8 mouse cellular contexts compared by ENCODE assay signal in the genomic region with DNA sequence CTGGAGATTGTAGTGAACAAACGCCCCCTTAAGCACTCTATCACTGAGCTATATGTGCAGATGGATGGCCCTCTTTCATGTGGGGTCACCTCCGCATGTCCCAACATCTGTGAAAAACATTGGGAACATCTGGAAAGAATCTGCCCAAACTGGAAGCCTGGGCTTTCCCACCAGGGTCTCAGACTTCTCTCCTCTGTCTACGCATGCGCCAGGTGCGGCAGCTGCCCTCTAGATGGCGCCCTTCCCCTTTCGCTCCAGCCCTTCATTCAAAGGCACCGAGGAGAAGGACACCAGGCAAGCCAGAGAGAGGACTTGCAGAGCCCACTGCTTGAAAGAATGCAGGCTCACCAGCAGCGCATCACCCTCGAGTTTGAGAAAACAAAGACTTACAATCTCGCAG. TPM values are rescaled to one million over a fixed set of nuclear protein-coding genes. Genes with fewer than 3 reads are reported as not detected.
DNase-seq lines count a peak whose midpoint lies in the region; ATAC-seq and TF ChIP-seq lines count a peak whose summit lies in the region.

No protein-coding gene starts in this region.

- H3K36me3 ChIP-seq in forebrain, embryonic 13.5 days (ENCODE audit: poor library complexity, severe bottlenecking), result no peaks in the 10 kb centered on the region
- no peaks in the 10 kb centered on the region for H3K36me3 ChIP-seq in heart, postnatal 0 days (replicated peaks; ENCODE audit: control insufficient read depth, insufficient read depth, low read length)
- no peaks in the 10 kb centered on the region for H3K36me3 ChIP-seq in liver, embryonic 16.5 days (ENCODE audit: control insufficient read depth, insufficient read depth)
- no peaks in the 10 kb centered on the region for H3K36me3 ChIP-seq in neural tube, embryonic 13.5 days

- TF ChIP-seq CTCF in heart, postnatal 0 days (IDR thresholded peaks at IDR 0.05; ENCODE audit: low read depth), result peak; percentile 99

- ATAC-seq in forebrain, embryonic 13.5 days, result peak; percentile 71
- peak; percentile 81 for ATAC-seq in heart, postnatal 0 days (ENCODE audit: insufficient read depth, low read depth)
- peak; percentile 70 for ATAC-seq in liver, embryonic 16.5 days (ENCODE audit: low read depth)
- ATAC-seq in neural tube, embryonic 13.5 days (ENCODE audit: low read depth), result peak; percentile 46; the same call in 1 of the 2 replicates

- peak overlapping the region; percentile 18; the same call in 1 of the 2 replicates for H3K4me2 ChIP-seq in forebrain, embryonic 13.5 days
- H3K4me2 ChIP-seq in heart, postnatal 0 days (ENCODE audit: low read depth, low read length), result no peak overlapping the region
- no peak overlapping the region for H3K4me2 ChIP-seq in liver, embryonic 16.5 days (ENCODE audit: low read depth, low read length)
- peak overlapping the region; percentile 20; the same call in 1 of the 2 replicates for H3K4me2 ChIP-seq in neural tube, embryonic 13.5 days

- no peak overlapping the region for H3K9ac ChIP-seq in forebrain, embryonic 13.5 days
- H3K9ac ChIP-seq in heart, postnatal 0 days (replicated peaks; ENCODE audit: low read depth, low read length), result no peak overlapping the region
- no peak overlapping the region for H3K9ac ChIP-seq in liver, embryonic 16.5 days (ENCODE audit: low read depth, low read length)
- H3K9ac ChIP-seq in neural tube, embryonic 13.5 days, result no peak overlapping the region

- 2% methylated on average over 11 of the region's 11 CpGs for WGBS in forebrain, embryonic 13.5 days
- WGBS in heart, postnatal 0 days, result under 1% methylated on average over 11 of the region's 11 CpGs
- WGBS in liver, embryonic 16.5 days (ENCODE audit: insufficient replicate concordance), result under 1% methylated on average over 11 of the region's 11 CpGs
- 2% methylated on average over 11 of the region's 11 CpGs for WGBS in neural tube, embryonic 13.5 days

- H3K4me3 ChIP-seq in forebrain, embryonic 13.5 days, result no peak overlapping the region
- no peak overlapping the region for H3K4me3 ChIP-seq in heart, postnatal 0 days (ENCODE audit: low read depth, low read length)
- no peak overlapping the region for H3K4me3 ChIP-seq in liver, embryonic 16.5 days (ENCODE audit: low read depth, low read length)
- H3K4me3 ChIP-seq in neural tube, embryonic 13.5 days, result no peak overlapping the region

- H3K9me3 ChIP-seq in forebrain, embryonic 13.5 days (replicated peaks), result no peaks in the 10 kb centered on the region
- H3K9me3 ChIP-seq in heart, postnatal 0 days (replicated peaks; ENCODE audit: control insufficient read depth, low read length), result no peaks in the 10 kb centered on the region
- H3K9me3 ChIP-seq in liver, embryonic 16.5 days (replicated peaks; ENCODE audit: control insufficient read depth, low read length), result no peaks in the 10 kb centered on the region
- H3K9me3 ChIP-seq in neural tube, embryonic 13.5 days, result no peaks in the 10 kb centered on the region

- no peak for TF ChIP-seq EP300 in heart, postnatal 0 days (IDR thresholded peaks at IDR 0.05; ENCODE audit: low read depth)

- peak; percentile 93 for DNase-seq in CD4-positive, CD25-positive, alpha-beta regulatory T cell, adult 2 months (ENCODE audit: low read depth, low spot score)
- DNase-seq in c-Kit-negative CD71-positive TER-119-positive erythroid progenitor cells, embryonic 14.5 days (ENCODE audit: low read depth, low spot score), result peak; percentile 67
- DNase-seq in heart, postnatal 0 days (ENCODE audit: low spot score), result peak; percentile 86
- DNase-seq in kidney, postnatal 36 days, result peak; percentile 78 to 92
- DNase-seq in telencephalon, adult 2 months (ENCODE audit: low read depth, low spot score), result peak; percentile 33

- no peak overlapping the region for H3K27ac ChIP-seq in forebrain, embryonic 13.5 days
- no peak overlapping the region for H3K27ac ChIP-seq in heart, postnatal 0 days (ENCODE audit: low read depth)
- H3K27ac ChIP-seq in liver, embryonic 16.5 days (ENCODE audit: low read length), result no peak overlapping the region
- H3K27ac ChIP-seq in neural tube, embryonic 13.5 days (replicated peaks), result no peak overlapping the region

- H3K4me1 ChIP-seq in forebrain, embryonic 13.5 days, result peaks cover 12% of the 10 kb centered on the region
- H3K4me1 ChIP-seq in heart, postnatal 0 days (ENCODE audit: control insufficient read depth, insufficient read depth), result no peaks in the 10 kb centered on the region
- H3K4me1 ChIP-seq in liver, embryonic 16.5 days (ENCODE audit: control insufficient read depth, low read depth, low read length), result peaks cover 2% of the 10 kb centered on the region
- peaks cover 20% of the 10 kb centered on the region for H3K4me1 ChIP-seq in neural tube, embryonic 13.5 days (replicated peaks)

- H3K27me3 ChIP-seq in forebrain, embryonic 13.5 days, result no peaks in the 10 kb centered on the region
- H3K27me3 ChIP-seq in heart, postnatal 0 days (ENCODE audit: control insufficient read depth, insufficient read depth, low read length), result no peaks in the 10 kb centered on the region
- H3K27me3 ChIP-seq in liver, embryonic 16.5 days (ENCODE audit: control insufficient read depth, insufficient read depth, low read depth, low read length), result no peaks in the 10 kb centered on the region
- no peaks in the 10 kb centered on the region for H3K27me3 ChIP-seq in neural tube, embryonic 13.5 days

RNA-seq across cellular contexts. Expression of gene E2f2, which starts 8.7 kb away (rescaled TPM):
- polyA plus RNA-seq in forebrain, embryonic 13.5 days (2015; fragmentation: Nextera tagmentation; extraction: Ambion mirVana), result 9.7 and 11.3 TPM in 2 replicates
- 6.4 and 6.9 TPM in 2 replicates for total RNA-seq in heart, postnatal 0 days (2014; rRNA removed; ENCODE audit: low replicate concordance)
- 2.4 and 2.6 TPM in 2 replicates for polyA plus RNA-seq in heart, postnatal 0 days (2015; fragmentation: Nextera tagmentation; extraction: Ambion mirVana)
- polyA plus RNA-seq in liver, embryonic 16.5 days (2015; fragmentation: Nextera tagmentation; extraction: Ambion mirVana), result 83.5 and 93.6 TPM in 2 replicates
- polyA plus RNA-seq in neural tube, embryonic 13.5 days (2015; fragmentation: Nextera tagmentation; extraction: Ambion mirVana), result 2.5 and 3.3 TPM in 2 replicates

RNA-seq across cellular contexts. Expression of gene Id3, which starts 20.2 kb away (rescaled TPM):
- 90.9 and 119 TPM in 2 replicates for polyA plus RNA-seq in forebrain, embryonic 13.5 days (2015; fragmentation: Nextera tagmentation; extraction: Ambion mirVana)
- total RNA-seq in heart, postnatal 0 days (2014; rRNA removed; ENCODE audit: low replicate concordance), result 238 and 259 TPM in 2 replicates
- polyA plus RNA-seq in heart, postnatal 0 days (2015; fragmentation: Nextera tagmentation; extraction: Ambion mirVana), result 169 and 188 TPM in 2 replicates
- 37.5 and 40.6 TPM in 2 replicates for polyA plus RNA-seq in liver, embryonic 16.5 days (2015; fragmentation: Nextera tagmentation; extraction: Ambion mirVana)
- 235 and 273 TPM in 2 replicates for polyA plus RNA-seq in neural tube, embryonic 13.5 days (2015; fragmentation: Nextera tagmentation; extraction: Ambion mirVana)

RNA-seq across cellular contexts. Expression of gene Asap3, which starts 42.7 kb away (rescaled TPM):
- polyA plus RNA-seq in forebrain, embryonic 13.5 days (2015; fragmentation: Nextera tagmentation; extraction: Ambion mirVana), result 2.9 and 3.9 TPM in 2 replicates
- 2.9 and 3.2 TPM in 2 replicates for total RNA-seq in heart, postnatal 0 days (2014; rRNA removed; ENCODE audit: low replicate concordance)
- 1.7 and 2.0 TPM in 2 replicates for polyA plus RNA-seq in heart, postnatal 0 days (2015; fragmentation: Nextera tagmentation; extraction: Ambion mirVana)
- polyA plus RNA-seq in liver, embryonic 16.5 days (2015; fragmentation: Nextera tagmentation; extraction: Ambion mirVana), result 2.2 and 3.0 TPM in 2 replicates
- polyA plus RNA-seq in neural tube, embryonic 13.5 days (2015; fragmentation: Nextera tagmentation; extraction: Ambion mirVana), result 8.6 and 8.8 TPM in 2 replicates

Comparison
In these comparisons a context has a peak if more than half of its experiments do, and no peak if none do; other contexts are left out.
1. DNase-seq: peak in every context shown above with its lines; median percentile 93 in CD4-positive, CD25-positive, alpha-beta regulatory T cell, adult 2 months; 86 in heart, postnatal 0 days; 85 in kidney, postnatal 36 days; 67 in c-Kit-negative CD71-positive TER-119-positive erythroid progenitor cells, embryonic 14.5 days; 33 in telencephalon, adult 2 months.
2. H3K4me2 ChIP-seq: peak in forebrain, embryonic 13.5 days (single experiment) and neural tube, embryonic 13.5 days (single experiment); none in heart, postnatal 0 days (single experiment) and liver, embryonic 16.5 days (single experiment).
3. Peak in every context shown above with its lines, with median percentiles within 50 percentile points of each other: ATAC-seq.